Mouse (Mus musculus) spleen, adult 10 weeks (tissue): ENCODE data around the gene H2al1n. TPM values are rescaled to one million over a fixed set of nuclear protein-coding genes. Genes with fewer than 3 reads are reported as not detected.

Source experiments
- polyA plus RNA-seq: library from polyadenylated mRNA; stranded (reverse); fragments of 350-450 nt; fragmentation: Illumina TruSeq; extraction: RNeasy Lipid Tissue Mini Kit (QIAGEN cat#74804); gene quantifications from one replicate; pipeline ENCODE4 v1.2.3, GENCODE M21; 2015; ENCODE audit warnings: low replicate concordance; ENCODE audit not compliant: insufficient read depth

The H2al1n gene
- polyA plus RNA-seq = not detected

GRCm38 (mm10) chrX:14210848-14211247, at the start of gene H2al1n:
TSS of gene H2al1n (plus strand) at chrX:14211148.

